Mouse (Mus musculus) intestine, embryonic 14.5 days (tissue): ENCODE results near the gene Zhx3. TPM values are rescaled to one million over a fixed set of nuclear protein-coding genes. Genes with fewer than 3 reads are reported as not detected.

Experiments used
- ATAC-seq: fragments of 200-750 bp; cut with Nextera tagmentation; replicated peaks from 2 replicates; pipeline ENCODE4 v1.8.0; 2017; ENCODE audit warnings: low read depth, moderate number of reproducible peaks, moderate TSS enrichment, moderate library complexity; ENCODE audit not compliant: low FRiP score, low TSS enrichment
- DNase-seq: peaks from one replicate; pipeline ENCODE4 v3.0.0-alpha.2; 2018; ENCODE audit warnings: low spot score
- H3K27ac ChIP-seq: fragments of 300-500 bp; sonication (generic); 2 replicates; pipeline ENCODE4 v1.5.1; 2014; ENCODE audit warnings: low read depth, mild to moderate bottlenecking, control low read depth
- H3K27me3 ChIP-seq: fragments of 300-500 bp; sonication (generic); replicated peaks from 2 replicates; pipeline ENCODE4 v1.6.1; 2014; ENCODE audit warnings: low read length, control low read depth; ENCODE audit not compliant: control insufficient read depth, insufficient read depth
- H3K36me3 ChIP-seq: fragments of 300-500 bp; sonication (generic); 2 replicates; pipeline ENCODE4 v1.6.1; 2014; ENCODE audit warnings: low read length, control low read depth; ENCODE audit not compliant: control insufficient read depth, insufficient read depth
- H3K4me1 ChIP-seq: fragments of 300-500 bp; sonication (generic); replicated peaks from 2 replicates; pipeline ENCODE4 v1.6.1; 2014; ENCODE audit warnings: low read length, control low read depth, mixed read lengths; ENCODE audit not compliant: control insufficient read depth, insufficient read depth
- H3K4me2 ChIP-seq: fragments of 300-500 bp; sonication (generic); 2 replicates; pipeline ENCODE4 v1.6.1; 2014; ENCODE audit warnings: low read length
- H3K4me3 ChIP-seq: fragments of 300-500 bp; sonication (generic); 2 replicates; pipeline ENCODE4 v1.5.1; 2014; ENCODE audit warnings: low read depth, low read length, control low read depth, mixed read lengths
- H3K9ac ChIP-seq: fragments of 300-500 bp; sonication (generic); 2 replicates; pipeline ENCODE4 v1.6.1; 2014; ENCODE audit warnings: mild to moderate bottlenecking, low read length
- H3K9me3 ChIP-seq: fragments of 300-500 bp; sonication (generic); 2 replicates; pipeline ENCODE4 v1.6.1; 2016; ENCODE audit warnings: low read length, control low read depth; ENCODE audit not compliant: control insufficient read depth
- WGBS: fragments of 180-500 bp; shearing (Covaris S2); extraction: QIAGEN DNeasy Blood & Tissue Kit; methylation state at CpG from one replicate; pipeline ENCODE4 v1.1.7; 2014; 5-methylcytosine and 5-hydroxymethylcytosine counted together
- polyA plus RNA-seq: library from polyadenylated mRNA; unstranded; fragments of >200 nt; fragmentation: Nextera tagmentation; extraction: Ambion mirVana; gene quantifications from 2 replicates; pipeline ENCODE4 v1.2.1, GENCODE M21; 2014

Zhx3 gene
- polyA plus RNA-seq, 1 experiment from 2014 or later, result 7.5 TPM

DNA sequence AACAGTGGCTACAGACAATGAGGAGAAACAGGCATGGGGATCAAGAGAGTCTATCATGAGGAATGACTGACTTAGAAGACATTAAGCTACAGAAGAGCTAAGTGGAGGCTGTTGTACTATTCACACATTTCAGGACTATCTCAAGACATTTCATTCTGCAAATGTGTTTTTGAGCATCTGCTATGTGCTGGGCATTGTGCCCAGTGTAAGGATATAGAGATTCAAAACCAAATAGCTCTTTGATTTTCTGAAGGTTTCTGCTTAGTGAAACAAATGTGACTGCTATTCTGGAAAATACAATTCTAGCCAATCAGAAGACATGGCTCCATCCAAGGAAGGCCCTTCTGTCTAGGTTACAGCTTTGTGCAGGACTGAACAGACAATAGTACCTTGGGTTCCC, 18.1 kb downstream of the Zhx3 start:
- H3K9me3 ChIP-seq, result no peaks in the 10 kb centered on the region
- H3K4me2 ChIP-seq, result no peak overlapping the region
- no peak overlapping the region for H3K9ac ChIP-seq
- ATAC-seq (no peak), DNase-seq (no peak)
- H3K27ac ChIP-seq, result no peak overlapping the region
- H3K4me1 ChIP-seq, result no peaks in the 10 kb centered on the region
- no peaks in the 10 kb centered on the region for H3K36me3 ChIP-seq
- no peak overlapping the region for H3K4me3 ChIP-seq
- H3K27me3 ChIP-seq, result no peaks in the 10 kb centered on the region

DNA sequence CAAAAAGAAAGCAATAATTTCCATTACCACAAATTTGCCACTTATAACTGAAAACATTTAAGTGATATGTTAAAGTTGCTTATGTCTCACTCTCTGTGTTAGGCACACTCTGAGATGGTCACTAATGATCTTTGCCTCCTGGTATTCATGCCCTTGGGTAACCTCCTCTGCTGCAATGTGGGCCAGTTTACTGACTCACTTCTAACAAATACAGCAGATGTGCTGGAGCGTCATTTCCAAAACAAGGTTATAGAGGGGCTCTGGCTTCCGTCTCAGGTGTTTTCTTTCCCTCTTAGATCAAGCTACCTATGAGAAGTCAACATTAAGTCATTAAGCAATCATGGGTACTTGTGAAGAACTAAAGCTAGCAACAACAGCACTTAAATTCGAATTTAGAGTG, 22.4 kb downstream of the Zhx3 start:
- H3K9ac ChIP-seq, result no peak overlapping the region
- H3K4me1 ChIP-seq, result no peaks in the 10 kb centered on the region
- H3K27me3 ChIP-seq, result no peaks in the 10 kb centered on the region
- H3K27ac ChIP-seq, result no peak overlapping the region
- H3K36me3 ChIP-seq, result no peaks in the 10 kb centered on the region
- ATAC-seq (no peak), DNase-seq (no peak)
- H3K4me3 ChIP-seq, result no peak overlapping the region
- H3K9me3 ChIP-seq, result no peaks in the 10 kb centered on the region
- 73% methylated on average over 3 of the region's 3 CpGs for WGBS
- H3K4me2 ChIP-seq, result no peak overlapping the region

- Histone ChIP-seq H3K9ac (no peak overlapping the region), H3K27me3 (no peaks in the 10 kb centered on the region), H3K4me2 (no peak overlapping the region), H3K4me3 (no peak overlapping the region), H3K9me3 (no peaks in the 10 kb centered on the region), H3K4me1 (no peaks in the 10 kb centered on the region), H3K36me3 (no peaks in the 10 kb centered on the region), H3K27ac (no peak overlapping the region)
- ATAC-seq, result no peak
- WGBS, result 80% methylated on average over 3 of the region's 3 CpGs
- no peak for DNase-seq
Observed at GRCm38 (mm10) chr2:160849617-160850240, 23.1 kb downstream of the Zhx3 start.

DNA sequence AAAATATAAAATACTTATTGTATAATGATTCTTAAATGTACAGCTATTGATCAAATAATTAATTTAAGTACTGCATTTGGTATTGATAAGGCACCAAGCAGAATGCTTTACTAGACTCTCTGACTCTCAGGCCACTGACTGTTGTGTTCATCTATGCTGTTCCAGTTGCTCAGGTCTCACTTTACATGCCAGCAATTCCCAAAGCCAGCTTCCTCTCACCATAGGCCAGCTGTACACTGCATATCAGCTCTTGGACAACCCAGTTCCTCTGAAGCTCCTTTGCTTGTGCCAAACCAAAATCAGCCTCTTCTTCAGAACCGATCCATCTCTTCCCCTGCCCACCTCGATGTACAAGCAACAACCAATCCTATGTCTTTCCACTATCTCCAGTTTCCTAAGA, 24.6 kb downstream of the Zhx3 start:
- H3K9ac ChIP-seq, result no peak overlapping the region
- no peak overlapping the region for H3K27ac ChIP-seq
- 92% methylated on average over 2 of the region's 2 CpGs for WGBS
- no peak overlapping the region for H3K4me3 ChIP-seq
- no peak for ATAC-seq
- no peaks in the 10 kb centered on the region for H3K4me1 ChIP-seq
- no peaks in the 10 kb centered on the region for H3K27me3 ChIP-seq
- no peaks in the 10 kb centered on the region for H3K9me3 ChIP-seq
- H3K4me2 ChIP-seq, result no peak overlapping the region
- DNase-seq, result no peak
- H3K36me3 ChIP-seq, result no peaks in the 10 kb centered on the region

DNA sequence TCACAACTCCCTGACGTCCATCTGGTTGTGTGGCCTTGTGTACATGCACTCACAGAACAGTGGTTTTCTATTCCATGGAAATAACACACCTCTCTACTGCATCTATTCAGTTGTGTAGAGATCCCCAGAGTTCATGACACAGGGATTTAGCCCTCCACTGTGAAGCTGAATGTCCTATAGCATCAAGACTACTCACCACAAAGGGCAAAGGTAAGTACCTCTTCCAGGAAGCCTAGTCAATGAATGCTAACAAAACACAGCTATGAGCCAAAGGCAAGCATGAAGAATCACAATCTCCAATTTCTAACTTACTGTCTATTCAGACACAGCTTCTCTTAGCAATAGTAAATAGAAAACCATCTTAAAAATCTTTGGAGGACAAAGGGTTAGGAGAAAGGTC, 25.1 kb downstream of the Zhx3 start:
- ATAC-seq (no peak), DNase-seq (no peak)
- 73% methylated on average over 1 of the region's 1 CpGs for WGBS
- no peak overlapping the region for H3K4me3 ChIP-seq
- no peaks in the 10 kb centered on the region for H3K27me3 ChIP-seq
- no peaks in the 10 kb centered on the region for H3K4me1 ChIP-seq
- H3K36me3 ChIP-seq, result no peaks in the 10 kb centered on the region
- H3K9me3 ChIP-seq, result no peaks in the 10 kb centered on the region
- no peak overlapping the region for H3K9ac ChIP-seq
- no peak overlapping the region for H3K27ac ChIP-seq
- no peak overlapping the region for H3K4me2 ChIP-seq

DNA sequence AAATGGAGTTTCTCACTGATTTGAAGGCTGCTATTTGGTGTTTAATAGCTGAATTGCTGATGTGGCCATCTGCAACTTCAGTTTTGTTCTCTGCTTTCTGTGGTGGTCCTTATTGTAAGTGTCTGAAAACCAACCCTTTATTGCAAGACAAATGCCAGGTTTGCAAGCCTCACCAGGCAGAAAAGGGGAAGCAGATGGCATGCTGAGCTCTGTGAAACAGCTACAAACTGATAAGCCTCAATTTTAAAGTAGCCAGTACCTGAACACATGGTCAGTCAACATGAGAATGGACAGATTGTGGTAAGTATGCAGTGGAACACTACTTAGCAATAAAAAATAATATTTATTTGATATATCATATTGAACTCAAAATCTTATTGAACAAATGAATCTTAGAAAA, 32.0 kb downstream of the Zhx3 start:
- Histone ChIP-seq H3K4me3 (no peak overlapping the region), H3K4me1 (no peaks in the 10 kb centered on the region), H3K27me3 (no peaks in the 10 kb centered on the region), H3K9me3 (no peaks in the 10 kb centered on the region), H3K36me3 (no peaks in the 10 kb centered on the region), H3K4me2 (no peak overlapping the region), H3K27ac (no peak overlapping the region), H3K9ac (no peak overlapping the region)
- DNase-seq (no peak), ATAC-seq (no peak)

DNA sequence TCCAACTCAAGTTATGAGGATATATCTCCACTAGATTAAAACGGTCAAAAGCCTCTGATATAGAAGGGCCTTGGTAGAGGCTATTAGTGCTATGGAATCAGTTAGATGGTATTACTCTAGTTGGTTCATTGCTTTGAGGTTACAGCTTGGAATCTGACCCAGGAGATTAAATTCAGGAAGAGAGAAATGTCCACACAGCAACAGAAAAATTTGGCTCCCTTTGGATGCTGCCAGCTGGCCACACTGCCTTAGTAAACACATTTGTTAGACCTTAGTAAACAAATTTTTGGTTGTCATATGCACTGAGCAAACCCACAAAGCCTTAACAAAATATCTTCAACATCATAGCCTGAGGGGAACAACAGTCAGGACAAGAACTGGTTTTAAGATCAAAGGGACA, 62.0 kb downstream of the Zhx3 start:
- Histone ChIP-seq H3K4me3 (no peak overlapping the region), H3K4me2 (no peak overlapping the region), H3K9me3 (no peaks in the 10 kb centered on the region), H3K27ac (no peak overlapping the region), H3K4me1 (no peaks in the 10 kb centered on the region), H3K27me3 (no peaks in the 10 kb centered on the region), H3K9ac (no peak overlapping the region), H3K36me3 (no peaks in the 10 kb centered on the region)
- DNase-seq (no peak), ATAC-seq (no peak)
- WGBS, result 72% methylated on average over 1 of the region's 1 CpGs

GRCm38 (mm10) chr2:160810376-160810775, 62.4 kb downstream of the Zhx3 start:
- no peak overlapping the region for H3K9ac ChIP-seq
- H3K27me3 ChIP-seq, result no peaks in the 10 kb centered on the region
- no peaks in the 10 kb centered on the region for H3K4me1 ChIP-seq
- no peaks in the 10 kb centered on the region for H3K36me3 ChIP-seq
- no peak overlapping the region for H3K4me2 ChIP-seq
- H3K27ac ChIP-seq, result no peak overlapping the region
- H3K9me3 ChIP-seq, result no peaks in the 10 kb centered on the region
- no peak overlapping the region for H3K4me3 ChIP-seq
- DNase-seq, result no peak
- no peak for ATAC-seq

- Histone ChIP-seq H3K4me1 (no peaks in the 10 kb centered on the region), H3K4me3 (no peak overlapping the region), H3K27me3 (no peaks in the 10 kb centered on the region), H3K9ac (no peak overlapping the region), H3K9me3 (no peaks in the 10 kb centered on the region), H3K36me3 (no peaks in the 10 kb centered on the region), H3K4me2 (no peak overlapping the region), H3K27ac (no peak overlapping the region)
- no peak for DNase-seq
- ATAC-seq, result no peak
- WGBS, result 40% methylated on average over 3 of the region's 3 CpGs
Observed at GRCm38 (mm10) chr2:160806091-160806521, 66.7 kb downstream of the Zhx3 start.
